Mouse (Mus musculus): ENCODE results near the gene Vkorc1. TPM values are rescaled to one million over a fixed set of nuclear protein-coding genes. Genes with fewer than 3 reads are reported as not detected.
"Not testable (repeated sequence)": the region's sequence is repeated elsewhere in the genome, so short reads cannot be mapped to it uniquely, and the experiment has no call there.

Gene Vkorc1
- 152 and 162 TPM in 2 replicates for polyA plus RNA-seq (2015; fragmentation: Nextera tagmentation; extraction: Ambion mirVana)

DNA sequence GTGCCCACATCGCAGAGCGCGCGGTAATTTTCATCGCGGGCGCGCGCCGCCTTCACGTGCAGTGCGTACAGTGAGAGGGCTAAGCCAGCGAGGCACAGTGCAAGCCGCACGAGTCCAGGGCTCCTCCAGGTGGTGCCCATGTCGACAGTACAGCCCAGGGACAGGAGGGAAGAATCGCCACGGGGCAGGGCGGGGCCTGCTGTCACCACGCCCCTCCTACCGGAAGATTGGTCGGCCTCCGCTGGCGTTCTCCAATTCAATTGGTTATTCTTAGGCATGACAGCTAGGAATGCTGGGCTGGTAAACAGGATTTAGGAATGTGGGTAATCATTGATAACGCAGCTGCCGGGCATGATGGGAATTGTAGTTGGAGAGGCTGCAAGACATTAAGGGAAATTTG is at the start of gene Vkorc1, which contains the start of gene Gm21974:
Vkorc1 (minus strand) TSS at position 176 of the 400 bp plus-strand sequence.
Gm21974 (minus strand) TSS at position 13 of the 400 bp plus-strand sequence.
- WGBS = under 1% methylated on average over 26 of the region's 26 CpGs
- Histone ChIP-seq H3K4me3 (replicated peaks) (peak within 1 kb of the TSS; percentile 69), H3K27ac (peak within 1 kb of the TSS; percentile 84), H3K4me1 (peaks cover 10% of the 10 kb centered on the region), H3K9ac (peak within 1 kb of the TSS; percentile 59), H3K27me3 (0 out of 2 replicates have a peak, but pooled peaks cover 4% of the 10 kb centered on the region), H3K4me2 (peak within 1 kb of the TSS; percentile 72), H3K9me3 (replicated peaks) (no peaks in the 10 kb centered on the region), H3K36me3 (peaks cover 23% of the 10 kb centered on the region)
- peak; percentile 98 for ATAC-seq (replicated peaks; ENCODE audit: low FRiP score)

DNA sequence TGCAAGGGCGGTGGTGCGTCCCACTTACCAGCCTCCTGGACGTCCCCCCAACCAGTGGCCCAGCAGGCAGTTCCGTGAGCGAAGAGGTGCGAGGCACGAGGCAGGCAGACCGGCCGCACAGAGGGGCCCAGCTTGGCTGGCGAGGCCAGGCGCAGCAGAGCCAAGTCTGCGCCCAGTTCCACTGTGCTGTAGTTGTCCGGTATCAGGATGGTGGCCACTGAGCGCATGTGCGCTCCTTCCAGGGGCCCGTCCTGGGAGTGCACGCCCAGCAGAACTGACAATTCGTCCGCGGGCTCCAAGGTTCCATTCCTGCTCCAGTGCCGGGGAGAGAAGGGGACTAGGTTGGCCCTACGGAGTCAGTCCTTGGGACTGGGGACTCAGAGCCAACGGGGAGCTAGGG is 49.2 kb upstream of the Vkorc1 start:
- ATAC-seq (replicated peaks; ENCODE audit: low FRiP score) = peak; percentile 71; the same call in 1 of the 2 replicates
- H3K9me3 ChIP-seq (replicated peaks) = no peaks in the 10 kb centered on the region
- WGBS = 5% methylated on average over 23 of the region's 23 CpGs
- no peak overlapping the region for H3K27ac ChIP-seq
- peak overlapping the region; percentile 17 for H3K4me3 ChIP-seq (replicated peaks)
- H3K4me1 ChIP-seq = peaks cover 8% of the 10 kb centered on the region; the same call in 1 of the 2 replicates
- H3K4me2 ChIP-seq = peak overlapping the region; percentile 48
- H3K9ac ChIP-seq = no peak overlapping the region
- no peaks in the 10 kb centered on the region for H3K36me3 ChIP-seq
- H3K27me3 ChIP-seq = peaks cover 39% of the 10 kb centered on the region

DNA sequence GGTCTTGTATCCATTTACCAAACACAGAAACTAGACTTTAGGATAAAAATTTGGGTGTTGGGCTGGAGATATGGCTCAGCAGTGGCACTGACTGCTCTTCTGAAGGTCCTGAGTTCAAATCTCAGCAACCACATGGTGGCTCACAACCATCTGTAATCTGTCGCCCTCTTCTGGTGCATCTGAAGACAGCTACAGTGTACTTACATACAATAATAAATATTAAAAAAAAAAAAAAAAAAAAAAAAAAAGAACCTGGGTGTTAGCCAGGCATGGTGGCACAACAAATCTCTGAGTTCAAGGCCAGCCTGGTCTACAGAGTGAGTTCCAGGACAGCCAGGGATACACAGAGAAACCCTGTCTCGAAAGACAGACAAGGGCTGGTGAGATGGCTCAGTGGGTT is 46.7 kb upstream of the Vkorc1 start:
- H3K27ac ChIP-seq, H3K4me2 ChIP-seq: not testable (repeated sequence)
- WGBS = 50% methylated on average over 2 of the region's 2 CpGs

DNA sequence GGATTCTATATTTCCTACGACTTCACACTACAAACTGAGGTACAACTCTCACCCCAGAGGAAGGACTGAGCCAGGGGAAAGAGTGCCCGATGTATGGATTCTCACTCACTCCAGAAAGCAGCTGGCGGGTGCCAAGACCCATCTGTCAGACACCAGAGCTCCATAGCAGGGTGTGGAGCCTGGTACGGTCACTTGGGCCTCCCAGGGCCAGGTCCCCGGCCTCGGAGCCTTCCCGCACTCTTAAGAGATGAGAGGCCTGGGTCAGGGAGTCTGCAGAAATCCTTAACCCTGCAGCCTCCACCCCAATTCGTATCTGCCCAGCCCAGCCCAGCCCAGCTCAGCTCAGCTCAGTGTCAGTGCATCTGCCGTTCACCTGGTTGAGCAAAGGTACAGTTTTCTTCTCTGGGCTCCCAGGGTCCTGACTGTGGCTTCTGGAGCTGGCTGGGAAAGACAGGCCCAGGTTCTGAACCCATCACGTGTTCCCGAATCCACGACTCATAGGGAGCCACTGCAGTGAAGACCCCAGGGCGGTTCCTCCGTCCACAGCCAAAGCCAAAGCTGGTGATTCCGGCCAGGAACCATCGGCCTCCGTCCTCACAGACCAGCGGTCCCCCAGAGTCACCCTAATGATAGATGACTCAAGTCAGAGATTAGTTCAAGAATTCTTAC is 40.9 kb upstream of the Vkorc1 start:
- H3K4me1 ChIP-seq = peaks cover 48% of the 10 kb centered on the region
- ATAC-seq (replicated peaks; ENCODE audit: low FRiP score) = no peak
- H3K4me3 ChIP-seq (replicated peaks) = peak overlapping the region; percentile 78
- no peaks in the 10 kb centered on the region for H3K27me3 ChIP-seq
- H3K9me3 ChIP-seq (replicated peaks) = no peaks in the 10 kb centered on the region
- peak overlapping the region; percentile 67; the same call in 1 of the 2 replicates for H3K27ac ChIP-seq
- peak overlapping the region; percentile 85 for H3K9ac ChIP-seq
- peak overlapping the region; percentile 99 for H3K4me2 ChIP-seq
- H3K36me3 ChIP-seq = no peaks in the 10 kb centered on the region
- WGBS = 55% methylated on average over 18 of the region's 18 CpGs

More for the DNA sequence above, 46.7 kb upstream of the Vkorc1 start:
- H3K4me1 ChIP-seq; H3K4me3 ChIP-seq (replicated peaks); H3K9ac ChIP-seq; ATAC-seq (replicated peaks; ENCODE audit: low FRiP score); H3K36me3 ChIP-seq; H3K9me3 ChIP-seq (replicated peaks): not testable (repeated sequence)
- peaks cover 39% of the 10 kb centered on the region for H3K27me3 ChIP-seq

DNA sequence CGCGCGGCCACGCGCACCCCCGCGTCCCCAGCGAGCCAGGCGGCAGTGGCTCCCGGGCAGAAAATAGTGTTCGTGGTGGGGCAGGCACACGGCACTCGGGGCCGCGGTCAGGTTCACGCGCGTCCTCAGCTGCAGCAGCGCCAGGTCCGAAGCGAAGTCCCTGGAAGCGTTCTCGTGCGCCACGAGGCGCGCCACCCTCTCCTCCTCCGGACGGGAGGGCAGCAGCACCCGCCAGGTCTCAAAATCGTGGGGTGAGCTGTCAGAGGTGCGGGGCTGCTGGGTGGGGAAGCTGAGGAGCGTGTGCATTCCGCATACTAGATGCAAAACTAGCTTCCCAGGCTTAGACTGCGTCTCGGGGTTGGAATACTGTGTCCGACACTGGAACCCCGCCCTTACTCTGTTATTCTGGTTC is 40.3 kb upstream of the Vkorc1 start:
- H3K36me3 ChIP-seq = no peaks in the 10 kb centered on the region
- peak overlapping the region; percentile 99 for H3K4me2 ChIP-seq
- ATAC-seq (replicated peaks; ENCODE audit: low FRiP score) = peak; percentile 50
- peak overlapping the region; percentile 78 for H3K4me3 ChIP-seq (replicated peaks)
- no peaks in the 10 kb centered on the region for H3K9me3 ChIP-seq (replicated peaks)
- H3K27ac ChIP-seq = peak overlapping the region; percentile 67
- peaks cover 52% of the 10 kb centered on the region for H3K4me1 ChIP-seq
- peak overlapping the region; percentile 85 for H3K9ac ChIP-seq
- H3K27me3 ChIP-seq = no peaks in the 10 kb centered on the region
- WGBS = 1% methylated on average over 38 of the region's 38 CpGs

DNA sequence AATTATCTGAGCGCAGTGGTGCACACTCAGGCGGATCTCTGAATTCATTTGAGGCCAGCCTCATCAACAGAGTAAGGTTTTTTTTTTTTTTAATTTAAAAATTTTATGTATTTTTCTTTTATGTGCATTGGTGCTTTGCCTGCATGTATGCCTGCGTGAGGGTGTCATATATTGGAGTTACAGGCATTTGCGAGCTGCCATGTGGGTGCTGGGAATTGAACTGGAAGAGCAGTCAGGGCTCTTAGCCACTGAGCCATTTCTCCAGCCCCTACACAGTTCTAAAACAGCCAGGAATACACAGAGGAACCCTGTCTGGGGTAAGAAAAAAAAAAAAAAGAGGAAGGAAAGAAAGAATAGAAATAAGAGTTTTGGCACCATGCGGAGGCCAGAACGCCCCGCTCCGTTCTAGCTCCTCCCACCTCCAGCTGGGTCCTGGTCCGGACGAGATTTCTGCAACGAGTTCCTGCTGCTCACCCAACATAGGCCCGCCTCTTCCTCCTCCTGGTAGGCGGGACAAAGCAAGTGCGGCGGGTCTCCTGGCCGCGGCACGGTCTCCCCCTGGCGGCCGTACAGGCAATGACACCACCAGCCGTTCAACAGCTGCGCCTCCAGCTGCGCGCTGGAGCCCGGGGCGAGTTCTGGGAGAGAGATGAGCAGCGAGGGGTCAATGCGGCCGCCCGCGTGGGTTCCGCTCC is 39.8 kb upstream of the Vkorc1 start:
- peak overlapping the region; percentile 85 for H3K9ac ChIP-seq
- peak overlapping the region; percentile 80 for H3K27ac ChIP-seq
- H3K9me3 ChIP-seq (replicated peaks) = no peaks in the 10 kb centered on the region
- peak overlapping the region; percentile 99 for H3K4me2 ChIP-seq
- H3K4me1 ChIP-seq = peaks cover 58% of the 10 kb centered on the region
- H3K36me3 ChIP-seq = no peaks in the 10 kb centered on the region
- peak; percentile 92 for ATAC-seq (replicated peaks; ENCODE audit: low FRiP score)
- H3K4me3 ChIP-seq (replicated peaks) = peak overlapping the region; percentile 78
- WGBS = 6% methylated on average over 32 of the region's 32 CpGs
- no peaks in the 10 kb centered on the region for H3K27me3 ChIP-seq

DNA sequence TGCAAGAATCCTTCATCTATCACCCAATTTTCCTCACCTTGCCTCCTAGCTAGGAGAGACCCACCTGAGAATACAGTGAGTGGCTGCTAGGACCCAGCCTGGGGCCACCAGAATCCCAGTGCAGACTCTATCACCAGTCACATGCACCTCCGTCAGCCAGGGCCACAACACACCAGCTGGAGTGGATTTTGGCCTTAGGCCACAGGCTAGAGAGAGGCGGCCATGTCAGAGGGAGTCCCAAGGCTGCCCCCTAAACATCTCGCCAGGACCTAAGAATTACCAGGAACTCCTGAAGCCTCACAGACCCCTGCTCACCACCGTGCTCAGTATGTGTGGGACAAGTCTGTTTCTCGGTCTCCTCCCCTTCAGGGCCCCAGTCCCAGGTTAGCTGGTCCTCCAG is 38.7 kb upstream of the Vkorc1 start:
- Histone ChIP-seq H3K4me2 (no peak overlapping the region), H3K36me3 (no peaks in the 10 kb centered on the region), H3K4me3 (replicated peaks) (no peak overlapping the region), H3K9ac (0 out of 2 replicates have a peak overlapping the region, but pooled peaks have one; percentile 44), H3K27me3 (peaks cover 4% of the 10 kb centered on the region), H3K4me1 (peaks cover 65% of the 10 kb centered on the region), H3K27ac (peak overlapping the region; percentile 80; the same call in 1 of the 2 replicates), H3K9me3 (replicated peaks) (no peaks in the 10 kb centered on the region)
- ATAC-seq (replicated peaks; ENCODE audit: low FRiP score) = no peak
- WGBS = 83% methylated on average over 5 of the region's 5 CpGs

DNA sequence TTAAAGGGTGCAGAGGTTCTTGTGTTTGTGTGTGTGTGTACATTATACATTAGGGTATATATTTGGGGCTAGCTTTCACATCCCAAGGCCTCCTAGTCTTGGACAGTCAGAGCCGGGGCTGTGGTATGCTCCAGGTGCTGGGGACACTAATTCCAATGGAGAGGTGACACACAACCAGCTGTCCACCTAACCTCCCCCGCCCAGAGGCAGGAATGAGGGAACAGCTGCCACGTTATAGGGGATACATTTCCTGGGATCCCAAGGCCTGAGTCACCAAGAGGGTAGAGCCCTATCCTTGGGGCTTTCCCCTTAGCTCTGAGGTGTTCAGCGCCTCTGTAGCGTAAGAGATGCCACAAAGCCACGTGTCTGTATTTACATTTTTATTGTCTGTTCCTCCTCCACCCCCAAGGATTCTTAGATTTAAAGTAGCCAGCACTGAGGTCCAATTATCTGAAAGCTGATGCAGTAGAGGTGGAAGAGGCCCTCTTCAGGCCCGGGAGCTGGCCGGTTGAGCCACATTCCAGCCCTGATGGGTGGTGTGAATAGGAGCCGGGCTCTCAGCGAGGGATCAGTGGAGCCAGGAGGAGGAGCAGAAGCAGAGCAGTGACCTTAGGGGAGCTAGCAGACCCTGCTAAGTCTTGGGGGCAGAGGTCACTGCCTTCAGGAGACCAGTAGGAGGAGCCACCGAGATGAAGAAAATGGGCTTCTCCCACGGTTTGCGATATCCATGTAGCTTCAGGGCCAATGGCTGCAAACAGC is 37.0 kb upstream of the Vkorc1 start:
- Histone ChIP-seq H3K27me3 (peaks cover 9% of the 10 kb centered on the region), H3K36me3 (no peaks in the 10 kb centered on the region), H3K4me1 (peaks cover 80% of the 10 kb centered on the region), H3K27ac (peak overlapping the region; percentile 89), H3K9ac (0 out of 2 replicates have a peak overlapping the region, but pooled peaks have one; percentile 8), H3K9me3 (replicated peaks) (no peaks in the 10 kb centered on the region), H3K4me2 (peak overlapping the region; percentile 8; the same call in 1 of the 2 replicates), H3K4me3 (replicated peaks) (no peak overlapping the region)
- WGBS = 19% methylated on average over 13 of the region's 13 CpGs
- no peak for ATAC-seq (replicated peaks; ENCODE audit: low FRiP score)

DNA sequence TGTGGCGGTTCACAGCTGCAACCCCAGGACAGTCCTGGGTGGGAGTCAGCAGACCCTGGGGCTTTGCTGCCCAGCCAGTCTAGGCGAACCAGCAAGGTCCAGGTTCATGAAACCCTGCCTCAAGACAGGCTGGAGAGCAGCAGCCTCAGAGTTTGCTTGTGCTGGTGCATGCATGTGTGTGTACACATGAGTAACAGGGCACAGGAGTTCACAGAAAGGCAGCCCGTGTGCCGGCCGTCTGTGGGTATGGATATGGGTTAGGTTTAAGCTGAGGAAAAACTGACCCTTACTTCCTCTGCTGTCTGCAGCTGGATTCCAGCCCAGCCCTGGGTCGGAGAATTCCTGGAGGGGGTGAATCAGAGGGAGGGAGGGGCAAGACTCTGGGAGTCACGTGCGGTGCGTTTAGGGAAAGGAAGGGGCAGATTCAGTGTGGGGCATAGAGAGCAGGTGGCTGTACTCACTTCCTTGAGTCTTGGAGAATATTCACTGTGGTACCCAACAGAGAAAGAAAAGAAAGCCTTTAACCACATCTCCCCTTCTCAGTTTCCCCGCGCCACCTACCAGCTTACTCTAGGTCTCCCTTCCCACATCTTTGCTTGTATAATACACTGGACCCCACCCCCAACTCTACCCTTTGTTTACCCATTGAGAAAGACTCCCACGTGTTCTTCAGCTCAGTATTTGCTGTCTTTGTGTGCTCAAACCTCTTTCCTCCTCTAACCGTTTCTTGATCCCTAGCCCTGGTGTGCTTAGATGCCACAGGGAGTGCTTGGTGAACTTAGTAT is 36.1 kb upstream of the Vkorc1 start:
- Histone ChIP-seq H3K4me2 (peak overlapping the region; percentile 4), H3K27ac (peak overlapping the region; percentile 89), H3K9ac (no peak overlapping the region), H3K36me3 (peaks cover 9% of the 10 kb centered on the region), H3K4me3 (replicated peaks) (no peak overlapping the region), H3K4me1 (peaks cover 88% of the 10 kb centered on the region), H3K27me3 (peaks cover 9% of the 10 kb centered on the region), H3K9me3 (replicated peaks) (no peaks in the 10 kb centered on the region)
- WGBS = 32% methylated on average over 13 of the region's 13 CpGs
- ATAC-seq (replicated peaks; ENCODE audit: low FRiP score) = no peak

DNA sequence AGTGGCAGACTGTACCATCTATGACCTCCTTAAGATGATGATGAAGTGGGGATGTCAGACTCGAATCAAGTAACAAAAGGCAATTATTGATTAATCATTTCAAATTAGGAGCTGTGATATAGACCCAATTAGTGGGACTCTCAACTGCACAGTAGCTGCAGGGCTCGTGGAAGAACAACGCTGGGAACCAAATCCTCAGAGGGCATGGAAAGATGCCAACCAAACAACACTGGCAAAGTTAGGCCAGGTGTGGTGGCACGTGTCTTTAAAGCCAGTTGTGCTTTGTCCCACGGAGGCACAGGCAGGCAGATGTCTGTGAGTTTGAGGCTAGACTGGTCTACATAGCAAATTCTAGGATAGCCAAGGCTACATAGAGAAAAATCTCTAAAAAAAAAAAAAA is 35.2 kb upstream of the Vkorc1 start:
- Histone ChIP-seq H3K27me3 (peaks cover 9% of the 10 kb centered on the region), H3K36me3 (peaks cover 18% of the 10 kb centered on the region), H3K4me1 (peaks cover 88% of the 10 kb centered on the region), H3K9me3 (replicated peaks) (no peaks in the 10 kb centered on the region), H3K4me3 (replicated peaks) (no peak overlapping the region), H3K27ac (0 out of 2 replicates have a peak overlapping the region, but pooled peaks have one; percentile 89), H3K9ac (no peak overlapping the region), H3K4me2 (no peak overlapping the region; the same call in 1 of the 2 replicates)
- no peak for ATAC-seq (replicated peaks; ENCODE audit: low FRiP score)
- WGBS = 81% methylated on average over 5 of the region's 5 CpGs

DNA sequence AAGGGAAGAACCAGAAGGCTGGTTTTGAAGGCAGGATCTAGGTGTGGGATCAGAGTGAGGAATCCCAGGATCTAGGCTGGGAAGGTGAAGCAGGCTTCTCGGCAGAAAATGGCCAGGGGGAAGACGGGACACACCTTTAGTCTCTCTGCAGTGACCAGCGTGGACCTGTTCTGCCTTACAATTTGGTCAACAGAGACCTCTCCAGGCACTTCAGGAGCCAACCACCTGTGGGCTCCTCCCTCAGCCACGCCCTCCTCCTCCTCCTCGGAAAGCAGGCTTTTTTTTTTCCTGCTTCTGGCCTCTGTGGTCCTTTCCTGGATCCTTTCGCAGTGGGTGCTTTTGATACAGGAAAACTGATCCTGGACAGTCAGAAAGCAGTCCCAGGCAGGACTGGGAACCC is 34.5 kb upstream of the Vkorc1 start, which contains the start of gene Prss8:
Prss8 (minus strand) TSS at position 182 of the 400 bp plus-strand sequence.
- WGBS = 4% methylated on average over 6 of the region's 6 CpGs
- peaks cover 92% of the 10 kb centered on the region for H3K4me1 ChIP-seq
- H3K27me3 ChIP-seq = peaks cover 9% of the 10 kb centered on the region
- H3K27ac ChIP-seq = peak within 1 kb of the TSS; percentile 93
- ATAC-seq (replicated peaks; ENCODE audit: low FRiP score) = peak; percentile 30; the same call in 1 of the 2 replicates
- peak within 1 kb of the TSS; percentile 55 for H3K4me2 ChIP-seq
- H3K9me3 ChIP-seq (replicated peaks) = no peaks in the 10 kb centered on the region
- H3K9ac ChIP-seq = peak within 1 kb of the TSS; percentile 64
- H3K4me3 ChIP-seq (replicated peaks) = peak within 1 kb of the TSS; percentile 53
- peaks cover 25% of the 10 kb centered on the region for H3K36me3 ChIP-seq
